Mouse (Mus musculus): ENCODE measurements around the gene Stk25.

The Stk25 gene

DNA sequence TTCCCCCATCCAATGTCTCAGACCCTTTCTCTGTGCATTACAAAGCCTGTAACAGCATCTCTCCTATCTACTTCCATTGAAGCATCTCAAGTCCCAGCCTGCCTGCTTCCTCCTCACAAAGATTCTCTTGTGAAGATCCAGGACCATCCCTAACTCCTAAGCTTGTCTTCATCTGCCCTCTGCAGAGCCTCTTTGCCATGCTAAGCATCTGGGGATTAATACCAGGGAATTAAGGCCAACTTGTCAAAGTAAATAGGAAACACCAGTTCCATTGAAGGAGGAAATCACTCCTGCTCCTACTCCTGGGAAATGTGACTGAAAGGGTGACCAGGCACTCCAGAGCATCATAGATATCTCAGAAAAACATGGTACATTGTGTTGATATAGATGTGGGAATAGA is 11.5 kb upstream of the Stk25 start:
- no peak for DNase-seq (ENCODE audit: low spot score in 2 of 2)

DNA sequence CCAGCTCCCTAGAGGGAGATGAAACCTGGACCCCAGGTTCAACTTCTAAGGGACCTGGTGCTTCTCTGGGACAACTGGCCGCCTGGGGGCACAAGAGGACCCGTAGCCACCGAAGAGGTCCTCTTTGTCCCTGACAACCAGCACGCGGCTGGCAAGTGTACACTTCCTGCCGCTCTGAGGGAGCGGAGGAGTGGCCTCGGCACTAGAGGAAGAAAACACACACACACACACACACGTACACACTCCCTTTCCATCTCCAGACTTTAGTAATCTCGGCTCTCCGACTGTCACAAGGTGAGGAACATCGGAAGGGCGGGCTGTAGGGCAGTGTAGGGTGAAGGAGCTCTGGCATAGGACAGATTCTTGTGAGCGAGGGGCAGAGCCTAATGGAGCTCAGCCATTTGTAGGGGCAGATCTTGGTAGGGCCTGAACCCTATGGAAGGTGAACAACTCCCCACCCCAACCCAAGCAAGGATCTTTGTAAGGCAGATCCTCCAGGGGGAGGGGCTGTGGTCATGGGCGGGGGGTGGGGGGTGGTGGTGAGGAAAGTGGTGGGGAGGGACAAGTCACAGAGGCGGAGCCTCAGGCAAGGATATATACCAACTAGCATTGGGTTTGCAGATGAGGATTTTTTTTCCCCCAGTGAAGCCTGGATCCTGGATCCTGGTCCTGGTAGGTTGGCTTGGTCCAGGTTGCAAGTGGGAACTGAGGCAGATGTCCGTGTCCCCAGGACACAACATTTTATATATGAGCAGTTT is 10.5 kb upstream of the Stk25 start:
- DNase-seq (ENCODE audit: low spot score in 2 of 2) = peak; percentile 66 to 69

DNA sequence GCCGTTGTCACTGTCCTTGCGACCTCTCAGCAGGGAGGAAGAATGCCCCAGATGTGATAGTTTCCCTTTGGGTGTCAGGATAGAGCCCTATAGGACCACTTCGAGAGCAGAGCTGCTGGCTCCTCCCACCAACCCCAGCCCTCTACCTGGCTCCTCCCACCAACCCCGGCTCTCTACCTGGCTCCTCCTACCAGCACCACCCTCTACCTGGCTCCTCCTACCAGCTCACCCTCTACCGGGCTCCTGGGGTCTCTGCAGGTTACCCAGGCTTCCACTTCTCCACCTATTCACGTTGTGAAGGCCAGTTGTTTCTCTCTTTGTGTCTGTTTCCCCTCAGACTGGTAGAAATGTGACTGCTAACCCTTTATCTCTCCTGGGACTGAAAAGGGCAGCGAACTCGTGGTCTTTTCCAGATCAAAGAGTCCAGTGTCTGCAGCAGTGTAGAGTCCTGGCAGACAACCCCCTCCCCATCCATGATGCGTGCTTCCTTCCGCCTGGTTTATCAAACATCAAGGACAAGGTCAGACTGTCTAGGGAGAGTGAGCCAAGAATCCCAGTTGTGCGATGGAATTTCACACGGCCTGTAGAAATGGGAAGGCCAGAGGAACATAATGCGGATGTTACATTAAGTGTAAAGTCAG is 9.4 kb upstream of the Stk25 start:
- no peak for DNase-seq (ENCODE audit: low spot score in 2 of 2)

DNA sequence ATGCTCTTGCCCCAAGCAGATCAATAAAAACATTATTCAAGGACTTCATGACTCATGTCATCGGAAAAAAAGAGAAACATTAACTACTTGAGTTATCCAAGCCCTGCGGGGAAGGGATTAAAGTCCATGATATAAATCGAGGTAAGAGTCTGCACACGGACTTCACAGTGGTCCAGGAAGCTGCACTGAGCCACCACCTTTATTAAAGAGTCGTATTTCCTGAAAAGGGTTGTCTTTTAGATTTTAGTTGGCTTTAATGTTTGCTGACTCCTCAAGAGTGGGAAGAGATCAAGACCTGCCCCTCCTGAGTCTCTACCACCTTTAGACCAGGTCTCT is 1.5 kb downstream of the Stk25 start:
- DNase-seq (ENCODE audit: low spot score in 2 of 2) = no peak

DNA sequence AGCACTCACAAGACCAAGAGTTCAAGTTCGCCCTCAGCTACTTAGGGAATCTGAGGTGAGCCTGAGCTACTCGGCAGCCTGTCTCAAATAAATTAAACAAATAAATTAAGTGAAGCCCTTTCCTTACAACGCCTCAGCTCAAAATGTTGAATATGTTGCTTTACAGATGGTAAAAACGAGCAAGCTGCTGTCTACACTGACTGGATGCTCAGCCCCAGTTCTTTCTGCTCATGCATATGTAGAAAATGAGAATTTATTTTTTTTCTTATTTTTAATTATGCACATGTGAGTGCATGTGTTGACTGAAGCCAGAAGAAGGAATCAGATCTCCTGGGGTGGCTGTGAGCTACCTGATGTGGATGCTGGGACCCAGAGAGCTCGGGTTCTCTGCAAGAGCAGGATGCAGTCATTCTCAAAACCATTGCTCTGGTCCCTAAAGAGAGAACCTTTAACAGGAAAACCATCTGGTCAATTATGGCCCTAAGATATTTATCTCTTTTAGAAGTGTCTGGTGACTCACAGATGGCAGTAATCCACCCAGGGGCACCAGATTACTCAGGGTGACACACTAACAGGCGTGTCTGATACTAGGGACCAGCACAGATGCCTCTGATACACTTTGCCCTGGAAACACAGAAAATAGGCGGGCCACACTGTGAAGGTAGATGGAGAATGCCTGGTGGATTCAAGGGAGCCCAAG is 2.0 kb downstream of the Stk25 start:
- DNase-seq (ENCODE audit: low spot score in 2 of 2) = no peak

DNA sequence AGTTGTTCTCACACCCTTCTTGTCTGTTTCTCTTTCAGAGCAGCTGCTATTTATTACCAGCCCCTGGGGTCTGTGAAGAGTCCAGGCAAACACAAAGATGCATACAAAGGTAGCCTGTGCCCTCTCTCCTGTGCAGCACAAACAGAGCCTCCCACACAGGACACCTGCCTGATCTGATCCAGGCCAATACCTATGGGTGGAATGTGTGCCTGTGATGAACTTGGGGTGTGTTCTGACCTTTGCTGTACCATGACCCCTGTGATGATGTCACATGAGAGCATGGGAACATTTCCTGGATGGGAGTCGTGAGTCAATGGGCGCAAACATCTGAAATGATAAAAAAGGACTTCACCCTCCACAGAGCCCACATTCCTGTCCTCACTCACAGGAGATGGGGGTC is 3.7 kb downstream of the Stk25 start:
- no peak for DNase-seq (ENCODE audit: low spot score in 2 of 2)

DNA sequence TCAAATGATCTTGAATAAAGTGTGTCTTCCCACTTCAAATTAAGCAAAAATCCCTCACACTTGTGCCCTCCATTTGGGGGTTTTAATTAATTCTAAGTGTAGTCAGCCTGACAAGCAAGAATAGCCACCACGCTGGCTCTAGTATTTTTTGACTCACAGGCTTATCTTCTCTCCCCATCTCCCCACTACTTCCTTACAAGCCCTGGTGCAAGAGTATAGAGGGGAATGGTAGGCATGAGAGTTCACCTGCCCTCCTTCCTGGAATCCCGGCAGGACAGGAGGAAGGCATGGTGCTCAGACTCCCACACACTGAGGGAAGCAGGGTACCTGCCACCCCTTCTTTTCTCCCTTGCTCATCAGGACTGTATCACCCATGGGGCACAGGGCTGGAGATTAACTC is 4.2 kb downstream of the Stk25 start:
- DNase-seq (ENCODE audit: low spot score in 2 of 2) = no peak

DNA sequence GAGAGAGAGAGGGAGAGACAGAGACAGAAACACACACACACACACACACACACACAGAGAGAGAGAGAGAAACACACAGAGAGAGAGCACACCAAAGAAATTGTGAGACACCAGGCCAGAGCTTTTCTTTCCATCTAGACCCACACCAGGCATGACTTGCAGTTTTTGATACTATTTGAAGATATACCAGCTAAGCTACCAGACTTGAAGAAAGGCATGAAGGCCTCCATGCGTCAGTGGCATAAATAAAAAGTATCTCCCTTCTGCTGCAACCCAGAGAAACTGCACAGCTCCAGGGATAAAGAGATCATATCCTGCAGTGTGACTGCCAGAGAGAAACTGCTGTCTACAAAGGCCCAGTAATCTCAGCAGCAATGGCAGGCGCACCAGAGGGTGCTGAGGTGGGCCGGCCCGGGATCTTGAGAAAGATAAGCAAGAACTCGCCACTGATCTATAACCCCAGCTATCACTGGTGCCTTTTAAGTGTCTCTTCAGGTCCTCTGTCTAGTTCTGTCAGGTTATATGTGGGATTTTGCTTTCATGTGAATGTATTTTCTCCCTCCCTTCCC is 8.8 kb downstream of the Stk25 start:
- no peak for DNase-seq (ENCODE audit: low spot score in 2 of 2)

DNA sequence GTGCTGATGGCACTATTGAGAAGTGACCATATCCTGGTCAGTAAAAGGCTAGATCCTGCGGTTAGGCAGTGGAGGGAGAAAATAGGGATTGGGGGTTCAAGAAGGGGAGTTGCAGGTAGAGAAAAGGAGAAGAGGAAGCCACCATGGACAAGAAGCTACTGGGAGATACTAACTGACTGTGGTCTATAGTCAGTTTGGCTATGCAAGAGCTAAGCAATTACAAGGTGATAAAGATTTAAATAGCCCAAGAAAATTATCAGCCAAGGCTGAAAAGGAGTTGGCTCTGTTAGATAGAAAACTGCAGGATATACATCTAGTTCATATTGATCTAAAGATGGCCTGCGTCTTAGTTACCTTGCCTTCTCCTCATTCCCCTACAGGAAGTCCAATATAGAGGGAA is 15.8 kb downstream of the Stk25 start:
- DNase-seq (ENCODE audit: low spot score in 2 of 2) = no peak

DNA sequence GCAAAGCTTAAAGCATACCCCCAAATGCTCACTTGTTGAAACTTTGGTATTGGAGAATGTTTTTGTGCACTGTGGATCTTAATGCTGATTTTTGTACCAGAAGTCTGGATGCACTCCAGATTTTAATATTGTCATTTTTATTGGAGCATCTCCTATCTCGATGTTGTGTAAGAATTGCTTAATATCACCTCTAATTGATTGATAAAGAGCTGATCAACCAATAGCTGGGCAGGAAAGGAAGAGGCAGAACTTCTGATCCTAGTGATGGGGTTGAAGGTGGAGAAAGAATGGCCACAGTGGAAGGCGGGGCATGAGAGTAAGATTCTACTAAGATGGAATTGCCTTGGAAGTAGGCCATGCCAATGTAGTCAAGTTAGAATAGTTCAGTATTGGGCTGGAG is 16.5 kb downstream of the Stk25 start:
- DNase-seq (ENCODE audit: low spot score in 2 of 2) = no peak

DNA sequence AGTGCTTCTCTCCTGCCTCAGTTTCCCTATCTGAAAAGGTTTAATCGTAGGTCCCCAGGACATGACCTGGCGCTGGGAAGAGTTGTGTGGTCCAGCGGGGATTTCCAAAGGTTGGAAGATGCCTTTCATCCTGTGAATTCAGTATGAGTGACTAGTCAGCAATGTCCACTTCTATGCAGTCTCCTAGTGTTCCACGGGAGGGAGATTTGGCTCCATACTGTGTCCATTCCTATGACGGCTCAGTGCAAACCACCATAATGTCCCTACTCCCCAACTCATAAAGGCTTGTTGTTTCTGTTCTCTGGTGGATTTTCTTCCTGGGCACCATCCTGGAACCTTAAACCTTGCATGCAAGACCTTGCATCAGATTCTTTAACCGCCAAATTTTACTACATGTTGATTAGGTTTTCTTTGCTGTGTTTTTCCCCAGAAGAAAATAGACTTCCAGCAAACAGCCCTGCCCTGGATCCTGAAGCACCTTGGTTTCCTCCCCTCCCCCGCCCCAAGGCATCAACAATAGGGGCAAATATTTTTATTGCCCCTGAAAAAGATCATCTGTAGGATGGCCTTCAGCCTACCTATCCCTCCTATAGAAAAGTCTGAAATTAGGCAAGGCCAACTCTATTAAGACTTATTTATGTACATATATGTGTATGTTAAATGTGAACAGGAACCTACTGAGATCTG is 22.1 kb downstream of the Stk25 start:
- no peak for DNase-seq (ENCODE audit: low spot score in 2 of 2)

DNA sequence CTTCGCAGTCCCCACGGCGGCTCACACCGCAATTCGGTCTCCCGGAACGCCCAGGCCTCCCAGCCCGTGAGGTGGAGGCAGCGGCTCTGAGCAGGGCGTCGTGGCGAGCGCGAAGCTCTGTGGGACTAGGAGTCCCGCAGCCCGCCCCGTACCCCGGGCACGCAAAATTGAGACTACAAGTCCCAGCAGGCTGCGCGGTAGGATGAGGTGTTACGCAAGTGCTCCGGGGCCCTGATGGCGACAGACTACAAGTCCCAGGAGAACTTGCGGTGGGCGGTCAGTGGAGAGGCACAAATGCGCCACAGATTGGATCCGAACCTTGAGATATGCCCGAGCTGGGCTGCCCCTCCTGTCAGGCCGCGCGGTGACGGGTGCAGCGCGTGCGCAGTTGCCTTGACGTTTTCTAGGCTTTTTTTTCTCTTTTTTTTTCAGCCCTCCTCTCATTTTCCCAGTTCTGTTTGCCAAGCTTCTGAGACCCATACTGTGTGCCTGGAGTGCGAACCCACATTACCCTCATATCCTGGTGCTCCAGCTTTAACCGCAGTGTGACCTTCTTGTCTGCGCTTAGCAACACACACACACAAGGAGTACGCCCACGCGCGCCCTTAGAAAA is 22.8 kb downstream of the Stk25 start:
- peak; percentile 99 to 100 for DNase-seq (ENCODE audit: low spot score in 2 of 2)

DNA sequence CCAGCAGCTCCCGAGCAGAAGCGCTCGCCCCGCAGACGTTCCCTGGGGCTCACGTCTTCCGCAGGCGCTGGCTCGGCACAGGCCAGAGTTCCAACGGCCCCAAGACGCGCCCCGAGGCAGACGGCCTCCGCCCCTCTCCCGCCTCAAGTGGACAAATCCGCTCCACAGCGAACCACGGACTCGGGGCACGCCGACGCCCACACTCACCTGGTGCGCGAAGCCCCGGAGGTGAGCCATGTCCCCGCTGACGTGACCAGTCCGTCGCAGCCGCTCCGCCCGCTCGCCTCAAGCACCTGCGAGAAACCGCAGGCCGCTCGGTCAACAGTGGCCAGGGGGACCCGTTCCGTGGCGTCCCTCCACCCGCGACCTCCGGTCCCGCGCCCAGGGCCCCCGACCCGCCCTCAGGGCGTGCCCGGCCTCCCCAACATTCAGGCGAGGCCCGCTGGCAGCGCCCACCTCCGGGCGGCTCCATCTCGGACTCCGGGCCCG is 23.3 kb downstream of the Stk25 start:
- peak; percentile 56 to 67 for DNase-seq (ENCODE audit: low spot score in 2 of 2)

DNA sequence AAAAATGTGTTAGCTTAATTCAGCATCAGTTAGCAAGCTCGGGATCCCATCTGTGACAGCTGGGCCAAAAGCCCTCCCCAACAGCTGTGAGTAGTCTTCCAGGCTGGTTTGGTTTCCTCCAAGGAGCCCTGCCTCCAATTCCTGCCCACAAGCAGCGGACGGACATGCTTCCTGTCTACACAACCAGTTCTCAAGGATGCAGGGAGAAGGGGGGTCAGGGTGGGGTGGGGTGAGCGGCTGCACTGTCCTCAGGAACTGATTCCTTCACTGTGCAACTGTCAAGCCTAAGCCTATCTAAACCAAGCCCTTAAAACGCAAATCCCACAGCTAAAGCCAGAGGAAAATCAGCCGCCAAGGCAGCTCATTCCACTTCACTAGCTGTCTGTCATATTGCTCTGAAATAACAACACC is 24.0 kb downstream of the Stk25 start:
- DNase-seq (ENCODE audit: low spot score in 2 of 2) = peak; percentile 43 to 48

DNA sequence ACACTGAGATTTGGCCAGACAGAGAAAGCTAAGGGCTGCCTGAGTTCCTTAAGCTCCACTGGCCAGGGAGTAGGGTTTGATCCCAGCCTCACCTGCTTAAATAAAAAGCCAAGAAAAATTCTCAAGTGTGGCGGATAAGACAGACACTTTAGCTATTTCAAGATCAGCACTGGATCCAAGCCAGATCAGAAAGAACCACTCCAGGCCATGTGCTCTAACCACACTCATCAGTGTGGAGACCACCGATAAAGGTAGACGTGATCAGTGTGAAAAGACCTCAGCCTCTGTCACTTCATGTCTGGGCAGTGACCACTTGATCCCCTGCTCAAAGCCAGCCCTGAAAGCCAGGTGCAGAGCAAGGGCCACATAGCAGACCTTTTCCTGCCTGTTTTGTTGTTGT is 25.7 kb downstream of the Stk25 start:
- DNase-seq (ENCODE audit: low spot score in 2 of 2) = no peak

DNA sequence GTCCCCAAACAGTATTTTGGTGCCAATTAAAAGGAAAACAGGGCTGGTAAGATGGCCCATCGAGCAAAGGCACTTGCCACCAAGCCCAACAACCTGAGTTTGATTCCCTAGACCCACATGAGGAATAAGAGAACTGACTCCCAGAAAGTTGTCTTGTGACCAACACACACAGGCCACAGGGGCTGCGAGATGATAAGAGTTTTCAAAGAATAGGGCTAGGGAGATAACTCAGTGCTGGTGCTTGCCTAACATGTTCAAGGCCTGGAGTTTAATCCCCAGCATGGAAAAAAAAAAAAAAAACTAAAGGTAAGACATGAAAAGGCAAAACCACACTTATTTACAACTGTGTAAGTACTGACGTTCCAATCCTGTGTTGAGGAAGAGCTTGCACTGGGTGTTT is 27.7 kb downstream of the Stk25 start:
- DNase-seq (ENCODE audit: low spot score in 2 of 2) = no peak

DNA sequence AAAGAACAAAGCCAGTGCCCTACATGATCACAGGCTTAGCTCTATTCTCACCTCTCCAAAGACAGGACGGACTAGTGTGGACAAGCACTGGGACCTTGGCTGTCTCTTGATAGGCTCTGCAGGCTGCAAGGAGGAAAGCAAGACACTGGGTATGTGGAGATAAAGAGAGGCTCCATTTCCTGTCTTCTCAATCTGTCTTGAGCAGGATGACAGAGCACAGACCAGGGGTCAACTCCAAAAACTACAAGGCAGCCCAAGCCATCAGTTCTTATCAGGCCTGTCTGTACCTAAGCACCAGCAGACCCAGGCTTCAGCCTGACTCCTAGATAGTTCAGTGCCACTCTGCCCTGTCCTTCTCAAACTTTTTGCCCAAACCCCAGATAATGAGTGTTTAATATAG is 34.0 kb downstream of the Stk25 start:
- DNase-seq (ENCODE audit: low spot score in 2 of 2) = no peak

DNA sequence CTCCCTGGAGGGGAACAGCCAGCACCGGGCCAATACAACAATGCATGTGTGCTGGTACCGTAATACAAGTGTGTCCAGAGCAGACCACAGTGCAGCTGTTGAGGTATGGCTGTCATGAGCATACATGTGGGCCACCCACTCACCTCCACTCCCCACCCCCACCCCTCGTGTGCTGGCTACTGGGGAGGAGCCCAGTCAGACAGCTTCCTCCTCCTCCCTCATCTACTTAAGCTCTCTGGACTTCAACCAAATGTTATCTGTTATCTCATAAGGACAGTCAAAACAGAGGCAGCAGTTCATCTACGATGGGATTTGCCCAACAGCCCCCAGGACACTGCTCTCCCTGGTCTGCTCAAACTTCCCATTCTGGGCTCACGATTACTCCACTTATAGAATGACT is 39.5 kb downstream of the Stk25 start:
- no peak for DNase-seq (ENCODE audit: low spot score in 2 of 2)

DNA sequence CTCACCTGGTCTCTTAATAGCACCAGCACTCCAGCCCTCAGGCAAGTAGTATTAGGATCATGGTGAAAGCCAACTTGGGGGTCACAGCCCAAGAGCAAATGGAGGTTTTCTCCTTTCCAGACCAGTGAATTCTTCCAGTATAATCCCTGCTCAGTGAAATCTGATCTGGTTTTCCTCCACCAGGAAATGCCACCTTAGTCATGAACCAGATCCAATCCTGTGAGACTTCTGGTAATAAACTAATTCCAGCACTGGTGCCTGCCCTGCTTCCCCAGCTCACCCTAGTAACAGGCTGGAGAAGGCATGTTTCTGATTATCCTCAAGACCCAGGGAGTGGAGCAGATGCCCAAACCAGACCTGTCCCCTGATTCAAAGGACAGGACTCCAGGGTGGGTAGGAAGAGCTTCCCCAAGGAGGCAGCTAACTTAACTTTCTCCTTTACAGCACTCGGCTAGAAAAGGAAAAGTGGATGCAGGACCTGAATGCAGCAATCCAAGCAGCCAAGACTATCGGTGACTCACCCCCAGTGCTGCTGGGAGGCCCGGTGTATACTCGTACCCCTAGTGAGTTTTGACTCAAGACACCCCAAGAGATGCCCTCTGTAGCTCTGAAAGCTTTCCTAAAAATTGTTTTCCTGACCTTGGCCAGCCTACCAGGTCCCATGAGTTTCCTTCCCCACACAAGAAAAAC is 40.3 kb downstream of the Stk25 start:
- DNase-seq (ENCODE audit: low spot score in 2 of 2) = no peak

DNA sequence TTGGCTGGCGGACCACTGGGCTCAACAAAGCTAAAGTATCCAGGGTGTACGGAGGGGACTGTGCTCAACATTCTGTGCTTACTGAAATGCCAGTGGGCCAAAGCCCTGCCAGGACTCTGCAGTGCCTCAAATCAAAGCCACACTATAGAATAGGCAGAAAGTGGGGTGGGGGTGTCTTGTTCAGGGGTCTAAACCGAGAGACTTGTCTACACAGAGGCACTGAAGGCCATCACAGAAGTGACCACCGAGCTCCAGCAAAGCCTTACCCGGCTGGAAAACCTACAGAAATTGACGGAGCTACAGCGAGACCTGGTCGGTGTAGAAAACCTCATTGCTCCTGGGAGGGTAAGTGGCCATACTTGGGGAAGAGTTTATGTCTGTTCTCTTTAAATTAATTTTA is 48.7 kb downstream of the Stk25 start:
- no peak for DNase-seq (ENCODE audit: low spot score in 2 of 2)

DNA sequence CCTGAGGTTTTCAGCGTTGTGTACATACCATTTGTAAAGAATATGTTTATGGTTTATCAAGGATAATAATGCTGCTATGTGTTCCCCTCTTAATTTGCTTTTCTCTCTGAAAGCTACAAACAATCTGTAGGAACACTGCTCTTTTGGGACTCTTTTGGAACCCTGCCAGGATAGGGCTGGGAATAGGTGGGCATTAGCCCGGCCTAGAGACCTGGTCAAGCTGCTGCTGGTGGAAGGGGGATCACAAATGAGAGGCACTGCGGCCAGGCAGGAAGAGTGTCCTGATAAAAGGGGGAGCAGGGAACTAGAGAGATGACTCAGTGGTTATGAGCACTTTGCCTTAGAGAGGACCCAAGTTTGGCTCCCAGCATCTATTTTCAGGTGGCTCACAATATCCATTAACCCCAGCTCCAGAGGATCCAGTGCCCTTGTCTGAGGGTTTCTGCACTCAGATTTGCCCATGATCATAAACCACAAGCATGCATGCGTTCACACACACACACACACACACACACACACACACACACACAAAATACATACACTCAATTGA is 49.7 kb downstream of the Stk25 start:
- no peak for DNase-seq (ENCODE audit: low spot score in 2 of 2)

Data from frontal cortex, postnatal 10 days (tissue).